Mouse (Mus musculus) right cerebral cortex, postnatal 4 days (tissue): ENCODE data around the gene Ciao2a.

ENCODE experiments used
- DNase-seq: peaks from one replicate; pipeline ENCODE4 v3.0.0-alpha.2; 2022

Gene Ciao2a

DNA sequence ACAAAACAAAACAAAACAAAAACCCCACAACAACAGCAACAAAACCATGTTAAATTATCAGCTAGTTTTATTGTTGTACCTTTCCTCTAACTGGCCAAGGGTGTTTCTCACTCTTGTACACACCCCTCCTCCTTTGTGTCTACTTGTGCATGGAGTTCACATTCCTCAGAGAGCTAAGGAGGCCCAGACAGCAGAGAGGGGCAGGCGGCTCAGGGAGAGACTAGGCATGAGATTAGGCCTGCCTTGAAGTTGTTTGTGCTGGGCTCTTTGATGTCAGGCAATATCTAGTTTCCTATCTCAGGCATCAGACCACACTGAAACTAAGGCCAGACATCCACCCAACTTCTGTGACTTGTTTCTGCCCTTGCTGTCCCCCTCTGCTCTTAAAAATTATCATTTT is 41.8 kb downstream of the Ciao2a start:
- no peak for DNase-seq

DNA sequence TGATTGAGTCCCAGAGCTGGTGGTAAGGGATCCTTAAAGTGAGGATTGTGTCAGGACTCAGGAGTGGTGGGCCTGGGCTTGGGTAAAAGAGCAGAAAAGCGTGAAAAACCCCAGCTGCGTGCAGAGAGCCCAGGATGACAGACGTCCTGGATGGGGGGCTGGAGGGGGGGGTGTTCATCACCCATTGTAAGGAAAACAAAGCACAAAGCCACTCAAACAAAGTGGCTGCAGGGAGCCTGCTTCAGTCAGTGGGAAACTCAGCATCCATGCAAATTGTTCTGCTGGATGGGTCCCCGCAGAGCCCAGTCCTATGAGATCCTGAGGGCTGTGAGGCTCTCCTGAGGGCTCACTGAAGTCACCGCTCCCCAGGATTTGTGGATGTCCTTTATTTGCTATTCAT is 44.1 kb downstream of the Ciao2a start:
- DNase-seq: no peak

DNA sequence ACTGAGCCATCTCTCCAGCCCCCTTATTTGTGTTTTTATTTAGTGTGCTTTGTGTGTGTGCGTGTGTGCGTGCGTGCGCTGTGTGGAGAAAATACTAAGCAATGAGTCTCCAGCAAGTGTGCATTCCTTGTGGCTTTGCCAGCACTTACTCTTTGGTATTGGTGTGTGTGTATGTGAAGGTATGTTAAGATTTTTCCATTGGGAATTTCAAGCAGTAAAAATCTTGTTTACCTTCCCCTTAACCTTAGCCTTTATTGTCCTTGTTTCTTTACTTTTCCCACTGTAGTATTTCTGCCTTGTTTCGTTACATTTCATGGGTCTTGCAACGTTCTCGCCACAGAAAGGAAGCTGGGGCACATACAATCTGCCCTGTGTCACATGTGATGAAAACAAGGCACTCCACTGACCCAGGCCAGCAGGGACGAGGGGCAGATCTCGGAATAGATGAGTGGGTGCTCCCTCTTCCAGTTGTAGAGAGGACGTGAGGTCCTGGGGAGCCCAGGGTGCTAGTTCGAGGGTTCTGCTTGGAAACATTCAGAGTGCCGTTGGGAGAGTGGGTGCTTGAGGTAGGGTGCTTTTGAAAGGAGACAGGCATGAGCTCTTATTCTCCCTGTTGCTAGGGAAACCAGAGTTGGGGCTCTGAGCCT is 45.0 kb downstream of the Ciao2a start:
- DNase-seq: no peak

DNA sequence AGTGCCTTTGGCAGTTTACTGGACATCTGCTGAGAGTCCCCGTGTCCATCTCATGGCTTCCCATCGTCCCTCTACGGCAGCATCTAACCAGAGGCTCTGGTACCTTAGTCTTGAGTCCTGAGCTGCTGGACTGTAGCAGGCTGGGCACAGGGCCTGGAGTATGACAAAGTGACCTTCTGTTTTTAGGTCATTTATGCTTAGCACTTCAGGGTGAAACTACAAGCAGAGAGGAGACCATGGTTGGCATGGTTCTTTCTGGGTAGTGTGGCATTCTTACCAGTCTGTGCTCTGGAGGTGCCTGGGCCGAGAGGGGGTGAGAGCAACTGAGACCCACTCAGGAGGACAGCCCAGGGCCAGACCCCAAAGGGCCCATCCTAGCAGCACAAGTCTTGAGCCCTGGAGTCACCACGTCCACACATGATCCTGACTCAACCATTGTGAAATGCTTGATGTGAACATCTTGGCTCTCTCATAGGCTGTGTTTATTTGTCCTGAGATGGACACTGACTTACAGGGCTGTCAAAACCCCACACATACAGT is 47.0 kb downstream of the Ciao2a start:
- no peak for DNase-seq

DNA sequence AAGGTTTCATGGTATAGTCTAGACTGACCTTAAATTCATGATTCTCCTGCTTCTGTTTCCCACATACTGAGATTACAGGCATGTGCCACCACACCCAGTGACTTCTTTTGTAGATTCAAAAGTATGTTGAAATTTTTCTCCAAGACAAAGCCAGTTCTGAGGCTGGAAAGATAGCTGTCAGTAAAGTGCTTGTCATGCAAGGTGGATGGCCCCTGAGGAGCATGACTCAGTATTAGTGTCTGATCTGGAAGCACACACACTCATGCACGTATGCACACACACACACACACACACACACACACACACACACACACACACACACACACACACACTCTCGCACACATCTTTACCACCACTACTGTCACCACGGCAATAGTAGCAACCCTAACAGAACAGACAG is 48.6 kb downstream of the Ciao2a start:
- DNase-seq: no peak

DNA sequence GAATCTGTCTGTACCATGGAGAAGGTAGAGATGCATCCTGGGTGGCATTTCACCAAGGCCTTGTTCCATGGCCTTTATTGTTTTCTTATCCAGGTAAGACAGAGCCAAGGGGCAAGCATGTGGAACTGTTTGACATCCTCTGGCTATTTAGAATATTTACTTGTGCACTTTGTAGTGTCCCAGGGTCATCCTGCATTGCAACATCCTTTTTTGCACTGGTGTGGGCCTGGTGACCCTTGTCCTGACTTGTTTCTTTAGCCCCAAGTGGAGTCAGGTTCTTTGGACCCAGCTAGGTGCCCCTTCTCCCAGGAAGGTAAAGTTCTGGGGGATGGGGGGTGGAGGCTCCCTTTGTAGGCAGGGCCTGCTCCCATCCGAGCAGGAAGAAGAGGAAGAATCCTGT is 51.6 kb downstream of the Ciao2a start:
- no peak for DNase-seq

DNA sequence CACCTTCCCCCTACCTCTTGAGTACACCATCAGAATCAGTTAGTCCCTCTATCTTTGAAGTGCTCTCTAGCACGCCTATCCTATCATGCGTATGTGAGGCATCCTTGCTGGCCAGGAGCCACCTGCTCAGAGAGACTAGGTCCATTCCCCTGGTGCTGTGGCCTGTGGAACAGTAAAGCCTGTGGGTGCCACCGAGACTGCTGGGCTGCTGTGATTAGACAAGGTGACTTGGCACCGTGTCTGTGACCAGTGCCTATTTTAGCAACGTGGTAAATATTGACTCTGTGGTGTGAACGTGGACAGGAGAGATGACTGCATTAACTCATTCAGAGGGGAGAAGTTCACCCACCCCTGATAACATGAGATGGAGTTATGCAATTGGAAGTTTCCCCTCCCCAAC is 53.4 kb downstream of the Ciao2a start:
- DNase-seq: no peak

DNA sequence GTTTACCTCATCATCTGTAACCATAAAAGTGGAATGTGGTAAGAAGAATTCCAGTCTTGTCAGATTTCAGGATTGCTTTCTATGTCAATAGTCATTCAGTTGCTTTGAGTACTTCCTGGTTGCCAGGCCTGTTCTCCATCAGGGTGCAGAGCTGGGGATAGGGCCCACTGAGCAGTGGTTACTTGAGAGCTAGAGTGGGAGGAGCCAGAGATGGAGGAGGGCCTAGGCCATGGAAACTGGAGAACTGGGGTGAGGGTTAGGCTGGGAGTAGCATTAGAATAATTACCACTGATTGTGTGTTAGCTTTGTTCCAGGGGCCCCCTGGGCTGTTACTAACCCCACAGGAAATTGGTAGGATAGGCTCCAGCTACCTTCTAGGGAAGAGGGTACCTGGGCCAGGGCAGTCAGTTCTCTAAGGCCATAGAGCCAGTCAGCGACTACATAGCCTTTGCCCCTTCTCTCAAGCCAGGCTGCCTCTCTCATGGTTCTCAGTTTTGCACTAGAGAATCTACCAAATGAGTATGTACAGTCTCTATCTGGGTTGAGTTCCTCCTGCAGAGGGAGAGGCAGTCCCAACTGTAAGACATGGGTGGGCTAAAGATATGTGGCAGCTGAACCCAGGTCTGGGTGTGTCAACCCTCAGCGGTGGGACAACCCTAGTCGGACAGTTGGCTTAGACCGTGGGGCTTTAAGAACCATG is 54.9 kb downstream of the Ciao2a start:
- no peak for DNase-seq

DNA sequence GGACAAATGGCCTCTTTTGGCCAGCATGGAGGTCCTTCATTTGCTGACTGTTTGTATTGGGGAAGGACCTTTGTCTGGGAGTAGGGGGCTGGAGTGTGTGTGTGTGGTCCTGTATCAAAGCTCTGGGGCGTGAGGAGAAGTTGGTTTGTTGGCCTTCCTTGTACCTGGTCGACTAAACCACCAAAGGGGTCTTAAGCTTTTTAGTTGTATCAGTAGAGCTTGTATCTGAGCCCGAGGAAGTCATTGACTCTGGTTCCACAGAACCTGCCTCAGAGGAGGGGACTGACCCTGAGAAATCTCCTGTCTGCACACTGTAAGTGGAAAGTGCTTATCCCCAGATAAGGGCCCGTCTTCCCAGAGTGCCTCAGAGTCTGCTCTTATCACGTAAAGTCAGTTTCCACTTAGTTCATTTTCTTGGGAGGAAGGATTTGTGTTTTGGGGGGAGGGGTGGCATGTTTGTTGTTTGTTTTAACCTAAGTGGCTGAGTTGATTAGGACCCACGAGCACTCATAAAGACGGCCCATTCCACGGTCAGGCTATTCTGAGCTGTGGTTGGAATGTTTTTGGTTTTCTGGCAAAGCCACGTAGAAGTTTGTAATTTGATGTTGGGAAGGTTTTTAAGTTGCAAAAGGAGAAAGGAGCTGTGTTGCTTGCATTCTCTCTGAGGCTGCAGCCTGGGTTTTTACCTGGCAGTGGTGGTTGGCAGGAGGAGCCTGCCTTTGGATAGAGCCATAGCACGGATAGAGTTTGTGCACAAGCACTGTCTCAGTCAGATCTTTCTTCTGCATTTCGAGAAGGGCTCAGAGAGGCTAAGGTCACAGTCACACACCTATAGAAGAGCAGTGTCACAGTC is 55.6 kb downstream of the Ciao2a start:
- DNase-seq: no peak

DNA sequence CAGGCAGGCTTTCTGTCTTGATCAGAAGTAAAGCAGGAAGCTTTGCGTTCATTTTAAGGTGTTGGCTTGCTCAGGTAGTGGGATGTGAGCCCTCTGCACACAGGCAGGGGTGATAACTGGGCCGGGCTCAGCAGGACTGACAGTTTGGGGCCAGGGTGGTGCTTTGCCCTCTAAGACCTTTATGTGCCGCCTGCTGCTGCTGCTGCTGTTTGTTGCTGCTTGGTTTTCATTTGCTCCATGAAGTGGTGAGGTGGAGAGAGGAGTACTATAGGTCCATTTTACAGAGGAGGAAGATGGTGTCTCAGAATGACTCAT is 56.2 kb downstream of the Ciao2a start:
- no peak for DNase-seq

DNA sequence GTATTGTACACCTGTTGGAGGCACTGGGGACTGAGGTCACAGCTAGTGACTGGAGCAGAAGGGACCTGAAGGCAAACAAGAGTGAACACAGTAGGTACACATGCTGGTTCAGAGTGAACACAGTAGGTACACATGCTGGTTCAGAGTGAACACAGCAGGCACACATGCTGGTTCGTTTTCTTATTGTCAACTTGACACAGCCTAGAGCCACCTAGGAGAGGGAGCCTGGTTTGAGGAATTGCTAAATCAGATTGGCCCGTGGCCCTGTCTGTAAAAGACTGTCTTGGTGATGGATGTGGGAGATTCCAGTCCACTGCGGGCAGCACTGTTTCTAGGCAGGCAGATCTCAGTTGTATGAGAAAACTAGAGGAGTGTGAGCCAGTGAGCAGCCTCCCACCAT is 56.6 kb downstream of the Ciao2a start:
- no peak for DNase-seq

DNA sequence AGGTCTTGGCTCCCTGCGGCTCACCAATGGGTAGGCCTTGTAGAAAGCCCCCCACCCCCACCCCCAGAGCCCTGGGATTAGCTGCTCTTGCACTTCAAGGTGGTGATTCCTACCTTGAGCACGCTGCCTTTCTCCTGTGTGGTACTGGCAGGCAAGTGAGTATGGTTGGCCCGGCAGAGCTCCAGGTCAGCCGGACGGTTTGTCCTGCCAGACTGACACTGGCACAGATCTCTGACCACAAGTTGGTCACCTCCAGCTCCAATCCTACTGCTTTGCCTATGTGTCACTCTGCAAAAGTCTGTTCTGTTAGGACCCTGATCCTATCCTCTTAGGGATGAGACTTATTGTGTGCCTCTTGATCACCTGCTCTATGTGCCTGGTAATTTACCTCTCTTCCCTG is 58.2 kb downstream of the Ciao2a start:
- DNase-seq: no peak

DNA sequence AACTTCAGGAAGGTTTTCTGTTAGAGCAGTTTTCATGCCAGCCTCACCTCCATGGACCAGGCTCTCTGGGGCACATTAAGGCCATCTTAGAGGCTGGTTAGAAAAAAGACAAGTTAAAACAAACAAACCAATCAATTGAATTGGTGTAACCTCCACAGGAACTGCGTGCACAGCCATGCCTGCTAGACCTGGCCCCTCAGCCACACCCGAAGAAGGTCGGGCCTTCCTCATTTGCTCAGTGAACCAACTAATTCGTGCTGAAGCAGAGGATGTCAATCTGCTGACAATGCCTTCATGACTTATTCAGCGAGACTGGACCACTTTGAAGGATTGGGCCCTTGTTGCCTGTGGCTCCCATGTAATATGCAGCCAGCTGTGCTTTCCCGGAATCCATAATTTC is 60.0 kb downstream of the Ciao2a start:
- DNase-seq: no peak
